Mouse (Mus musculus): ENCODE data around the gene Tmprss11e. TPM values are rescaled to one million over a fixed set of nuclear protein-coding genes. Genes with fewer than 3 reads are reported as not detected.

The Tmprss11e gene
- 0.14 and 0.17 TPM in 2 replicates for polyA plus RNA-seq (2015; fragmentation: Nextera tagmentation; extraction: Ambion mirVana)

DNA sequence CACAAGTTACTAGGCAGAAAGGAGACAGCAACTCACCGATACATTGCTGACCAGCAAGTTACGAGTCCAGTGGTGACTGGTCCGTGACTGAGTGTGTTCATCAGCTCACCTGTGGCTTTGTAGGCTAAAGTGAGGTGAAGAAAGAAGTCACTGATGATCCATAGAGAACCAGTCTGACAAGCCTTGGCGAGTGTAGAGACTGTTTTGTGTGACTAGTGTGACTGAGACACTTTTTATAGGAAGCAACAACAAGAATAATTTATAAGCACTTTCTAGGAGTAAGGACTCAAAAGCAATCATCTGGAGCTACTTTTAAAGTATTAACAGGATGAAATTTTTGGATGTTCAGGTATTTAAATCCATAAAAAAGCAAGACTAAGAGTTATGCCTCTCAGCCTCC is at the start of gene Tmprss11e:
TSS of gene Tmprss11e (minus strand) at position 101 of the 400 bp plus-strand sequence.

DNA sequence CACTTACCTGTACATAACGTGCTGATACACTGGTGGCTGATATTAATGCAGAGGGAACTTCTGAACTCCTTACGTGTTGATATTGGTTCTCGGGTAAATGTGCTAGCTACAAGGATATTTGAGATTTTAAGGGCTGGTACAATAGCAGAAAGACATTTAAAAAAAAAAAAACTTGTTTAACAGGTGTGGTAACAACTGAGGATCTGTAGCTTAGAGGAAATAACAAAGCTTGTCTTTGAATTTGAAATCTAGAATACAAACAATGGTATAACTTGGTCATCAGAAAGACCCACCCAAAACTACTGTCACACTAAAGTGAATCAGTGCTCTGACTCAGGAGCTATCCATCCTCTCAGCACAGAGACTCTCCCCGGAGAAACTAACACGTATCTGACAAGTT is 69.4 kb downstream of the Tmprss11e start, which contains the start of gene Tmprss11b:
TSS of gene Tmprss11b (minus strand) at position 101 of the 400 bp plus-strand sequence.

Other genes starting within 250 kb of the Tmprss11e start
- 0.13 and 0.21 TPM in 2 replicates for gene Tmprss11g, start 227.2 kb downstream of the Tmprss11e start, polyA plus RNA-seq (2015; fragmentation: Nextera tagmentation; extraction: Ambion mirVana)
- 0.14 and 0.21 TPM in 2 replicates for gene Tmprss11f, start 113.4 kb downstream of the Tmprss11e start, polyA plus RNA-seq (2015; fragmentation: Nextera tagmentation; extraction: Ambion mirVana)
- 0.04 TPM in 1 of 2 replicates, not detected in the other for gene Tmprss11b, start 69.5 kb downstream of the Tmprss11e start, polyA plus RNA-seq (2015; fragmentation: Nextera tagmentation; extraction: Ambion mirVana)
- 14.3 and 17.6 TPM in 2 replicates for gene Ythdc1, start 58.4 kb upstream of the Tmprss11e start, polyA plus RNA-seq (2015; fragmentation: Nextera tagmentation; extraction: Ambion mirVana)
- gene Ugt2b34, start 161.1 kb upstream of the Tmprss11e start, polyA plus RNA-seq (2015; fragmentation: Nextera tagmentation; extraction: Ambion mirVana), result 0.99 and 1.2 TPM in 2 replicates
- gene Ugt2b1, start 180.7 kb upstream of the Tmprss11e start, polyA plus RNA-seq (2015; fragmentation: Nextera tagmentation; extraction: Ambion mirVana), result not detected in 2 replicates

All from urinary bladder, postnatal 0 days (tissue).